Mouse (Mus musculus) embryonic facial prominence, embryonic 14.5 days (tissue): Measurements from ENCODE around the gene Tanc1. TPM values are rescaled to one million over a fixed set of nuclear protein-coding genes. Genes with fewer than 3 reads are reported as not detected.
A peak's percentile ranks its signal among the peaks of the same experiment; 100 is the strongest.

Experiments
- ATAC-seq: fragments of 200-750 bp; cut with Nextera tagmentation; 2 replicates; pipeline ENCODE4 v1.8.0; 2017; ENCODE audit warnings: low read depth, moderate number of reproducible peaks, moderate TSS enrichment
- DNase-seq: peaks from one replicate; pipeline ENCODE4 v3.0.0-alpha.2; 2015; ENCODE audit warnings: low spot score
- H3K27ac ChIP-seq: fragments of 300-500 bp; sonication (generic); replicated peaks from 2 replicates; pipeline ENCODE4 v1.5.1; 2014; ENCODE audit warnings: low read depth, mild to moderate bottlenecking, low read length, moderate library complexity
- H3K27me3 ChIP-seq: fragments of 300-500 bp; sonication (generic); replicated peaks from 2 replicates; pipeline ENCODE4 v1.6.1; 2014; ENCODE audit warnings: low read length; ENCODE audit not compliant: control insufficient read depth, insufficient read depth
- H3K36me3 ChIP-seq: fragments of 300-500 bp; sonication (generic); 2 replicates; pipeline ENCODE4 v1.6.1; 2014; ENCODE audit warnings: low read length, mixed read lengths; ENCODE audit not compliant: control insufficient read depth, insufficient read depth
- H3K4me1 ChIP-seq: fragments of 300-500 bp; sonication (generic); 2 replicates; pipeline ENCODE4 v1.6.1; 2014; ENCODE audit warnings: antibody characterized with exemption, low read length; ENCODE audit not compliant: control insufficient read depth, insufficient read depth
- H3K4me2 ChIP-seq: fragments of 300-500 bp; sonication (generic); 2 replicates; pipeline ENCODE4 v1.6.1; 2014; ENCODE audit warnings: low read depth, mild to moderate bottlenecking, low read length, moderate library complexity, mixed read lengths
- H3K4me3 ChIP-seq: fragments of 300-500 bp; sonication (generic); 2 replicates; pipeline ENCODE4 v1.5.1; 2014; ENCODE audit warnings: low read depth, mild to moderate bottlenecking, low read length
- H3K9ac ChIP-seq: fragments of 300-500 bp; sonication (generic); 2 replicates; pipeline ENCODE4 v1.6.1; 2014; ENCODE audit warnings: low read depth, mild to moderate bottlenecking, low read length, moderate library complexity, mixed read lengths
- H3K9me3 ChIP-seq: fragments of 300-500 bp; sonication (generic); 2 replicates; pipeline ENCODE4 v1.6.1; 2016; ENCODE audit warnings: low read length; ENCODE audit not compliant: control insufficient read depth
- WGBS: fragments of 180-500 bp; shearing (Covaris S2); extraction: QIAGEN DNeasy Blood & Tissue Kit; methylation state at CpG from one replicate; pipeline ENCODE4 v1.1.7; 2014; 5-methylcytosine and 5-hydroxymethylcytosine counted together
- polyA plus RNA-seq: library from polyadenylated mRNA; unstranded; fragments of >200 nt; fragmentation: Nextera tagmentation; extraction: Ambion mirVana; gene quantifications from 2 replicates; pipeline ENCODE4 v1.2.1, GENCODE M21; 2014

Gene Tanc1
- polyA plus RNA-seq, 1 experiment from 2014 or later: 24.8 TPM

DNA sequence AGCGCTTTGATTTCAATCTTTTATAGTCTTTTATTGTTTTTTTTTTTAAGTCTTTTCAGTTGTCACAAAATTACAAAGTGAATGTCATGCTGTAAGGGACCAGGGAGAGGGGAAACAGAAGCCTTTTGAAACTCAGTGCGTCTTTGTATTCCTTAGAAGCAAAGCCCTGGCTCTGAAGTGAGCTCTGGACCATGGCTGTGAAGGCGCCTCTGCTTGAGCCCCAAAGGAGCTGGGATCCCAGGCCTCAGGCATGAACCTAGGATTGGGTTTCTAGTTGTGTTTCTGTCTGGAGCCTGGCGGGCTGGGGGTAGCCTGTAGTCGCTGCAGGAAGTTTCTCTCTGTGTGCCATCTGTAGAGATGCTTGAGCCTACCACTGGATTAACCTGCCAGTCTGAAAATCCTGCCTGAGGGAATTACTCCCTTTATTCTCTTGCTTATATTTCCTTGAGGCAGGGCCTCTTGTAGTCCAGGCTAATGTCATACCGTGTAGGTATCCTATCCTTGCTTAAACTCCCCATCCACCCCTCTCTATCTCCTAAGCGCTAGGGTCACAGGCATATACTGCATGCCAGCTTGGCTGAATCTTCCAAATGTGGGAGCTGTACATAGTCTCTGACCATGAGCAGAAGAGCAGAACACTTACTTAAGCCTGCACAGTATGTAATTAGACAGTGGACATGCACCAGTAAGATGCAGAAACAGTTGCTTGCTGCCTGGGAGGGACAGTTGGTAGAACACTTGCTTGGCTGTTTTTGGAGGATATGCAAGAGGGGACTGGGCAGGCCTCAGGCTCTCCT is 177.1 kb downstream of the Tanc1 start:
- no peak overlapping the region for H3K4me2 ChIP-seq
- no peak overlapping the region for H3K27ac ChIP-seq
- peaks cover 11% of the 10 kb centered on the region; the same call in 1 of the 2 replicates for H3K4me1 ChIP-seq
- H3K36me3 ChIP-seq: peaks cover 38% of the 10 kb centered on the region
- H3K9ac ChIP-seq: no peak overlapping the region
- WGBS: 54% methylated on average over 7 of the region's 7 CpGs
- ATAC-seq: no peak
- H3K27me3 ChIP-seq: no peaks in the 10 kb centered on the region
- H3K9me3 ChIP-seq: no peaks in the 10 kb centered on the region
- no peak for DNase-seq
- H3K4me3 ChIP-seq: no peak overlapping the region

- 88% methylated on average over 8 of the region's 8 CpGs for WGBS
Observed at GRCm38 (mm10) chr2:59791596-59791995, 179.8 kb downstream of the Tanc1 start.

GRCm38 (mm10) chr2:59793337-59793736 is 181.5 kb downstream of the Tanc1 start:
- Histone ChIP-seq H3K27ac (no peak overlapping the region), H3K4me3 (no peak overlapping the region), H3K36me3 (peaks cover 55% of the 10 kb centered on the region), H3K4me2 (no peak overlapping the region), H3K9me3 (no peaks in the 10 kb centered on the region), H3K9ac (no peak overlapping the region), H3K4me1 (no peaks in the 10 kb centered on the region), H3K27me3 (no peaks in the 10 kb centered on the region)
- ATAC-seq (no peak), DNase-seq (no peak)
- WGBS: 83% methylated on average over 9 of the region's 9 CpGs

More at GRCm38 (mm10) chr2:59791596-59791995, 179.8 kb downstream of the Tanc1 start:
- ATAC-seq: no peak
- DNase-seq: no peak
- peaks cover 53% of the 10 kb centered on the region for H3K36me3 ChIP-seq
- H3K9ac ChIP-seq: no peak overlapping the region
- no peaks in the 10 kb centered on the region for H3K9me3 ChIP-seq
- no peak overlapping the region for H3K4me3 ChIP-seq
- no peaks in the 10 kb centered on the region for H3K27me3 ChIP-seq
- no peak overlapping the region for H3K4me2 ChIP-seq
- no peaks in the 10 kb centered on the region for H3K4me1 ChIP-seq
- no peak overlapping the region for H3K27ac ChIP-seq

DNA sequence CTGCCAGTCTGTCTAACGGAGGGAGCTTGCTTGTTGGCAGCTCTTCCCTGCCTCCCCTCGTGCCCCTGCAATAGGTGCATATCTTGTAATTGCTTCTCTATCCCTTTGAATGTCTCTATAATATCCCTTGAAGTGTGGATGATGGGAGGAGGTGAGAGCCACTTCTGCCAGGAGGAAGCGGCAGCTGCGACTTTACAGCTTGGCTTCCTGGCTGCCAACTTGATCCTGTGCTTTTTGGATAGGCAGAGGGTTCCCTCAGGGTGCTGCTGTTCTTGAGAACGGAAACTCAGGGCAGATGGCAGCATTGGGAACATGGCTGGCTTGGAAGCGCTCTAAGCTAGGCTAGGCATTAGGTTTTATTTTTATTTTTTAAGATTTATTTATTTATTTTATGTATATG is 183.0 kb downstream of the Tanc1 start:
- Histone ChIP-seq H3K27me3 (no peaks in the 10 kb centered on the region), H3K36me3 (peaks cover 60% of the 10 kb centered on the region), H3K9me3 (no peaks in the 10 kb centered on the region), H3K4me3 (no peak overlapping the region), H3K27ac (no peak overlapping the region), H3K4me2 (no peak overlapping the region), H3K9ac (no peak overlapping the region), H3K4me1 (no peaks in the 10 kb centered on the region)
- ATAC-seq (no peak), DNase-seq (no peak)
- whole genome bisulfite sequencing: 93% methylated on average over 6 of the region's 6 CpGs

- ATAC-seq: peak; percentile 70
- WGBS: 49% methylated on average over 16 of the region's 16 CpGs
- peaks cover 51% of the 10 kb centered on the region for H3K36me3 ChIP-seq
Observed at GRCm38 (mm10) chr2:59798934-59799532, 187.2 kb downstream of the Tanc1 start.

GRCm38 (mm10) chr2:59799572-59799971 is 187.7 kb downstream of the Tanc1 start:
- H3K9ac ChIP-seq: no peak overlapping the region
- 0 out of 2 replicates have a peak, but pooled peaks have one; percentile 14 for ATAC-seq
- H3K4me2 ChIP-seq: no peak overlapping the region
- H3K4me3 ChIP-seq: no peak overlapping the region
- DNase-seq: no peak
- H3K4me1 ChIP-seq: no peaks in the 10 kb centered on the region
- no peak overlapping the region for H3K27ac ChIP-seq
- WGBS: 77% methylated on average over 14 of the region's 14 CpGs
- no peaks in the 10 kb centered on the region for H3K27me3 ChIP-seq
- H3K36me3 ChIP-seq: peaks cover 48% of the 10 kb centered on the region
- H3K9me3 ChIP-seq: no peaks in the 10 kb centered on the region

More at GRCm38 (mm10) chr2:59798934-59799532, 187.2 kb downstream of the Tanc1 start:
- no peak overlapping the region for H3K27ac ChIP-seq
- no peak overlapping the region for H3K9ac ChIP-seq
- H3K4me2 ChIP-seq: no peak overlapping the region
- H3K27me3 ChIP-seq: no peaks in the 10 kb centered on the region
- peak; percentile 49 for DNase-seq
- H3K4me1 ChIP-seq: no peaks in the 10 kb centered on the region
- no peaks in the 10 kb centered on the region for H3K9me3 ChIP-seq
- no peak overlapping the region for H3K4me3 ChIP-seq

DNA sequence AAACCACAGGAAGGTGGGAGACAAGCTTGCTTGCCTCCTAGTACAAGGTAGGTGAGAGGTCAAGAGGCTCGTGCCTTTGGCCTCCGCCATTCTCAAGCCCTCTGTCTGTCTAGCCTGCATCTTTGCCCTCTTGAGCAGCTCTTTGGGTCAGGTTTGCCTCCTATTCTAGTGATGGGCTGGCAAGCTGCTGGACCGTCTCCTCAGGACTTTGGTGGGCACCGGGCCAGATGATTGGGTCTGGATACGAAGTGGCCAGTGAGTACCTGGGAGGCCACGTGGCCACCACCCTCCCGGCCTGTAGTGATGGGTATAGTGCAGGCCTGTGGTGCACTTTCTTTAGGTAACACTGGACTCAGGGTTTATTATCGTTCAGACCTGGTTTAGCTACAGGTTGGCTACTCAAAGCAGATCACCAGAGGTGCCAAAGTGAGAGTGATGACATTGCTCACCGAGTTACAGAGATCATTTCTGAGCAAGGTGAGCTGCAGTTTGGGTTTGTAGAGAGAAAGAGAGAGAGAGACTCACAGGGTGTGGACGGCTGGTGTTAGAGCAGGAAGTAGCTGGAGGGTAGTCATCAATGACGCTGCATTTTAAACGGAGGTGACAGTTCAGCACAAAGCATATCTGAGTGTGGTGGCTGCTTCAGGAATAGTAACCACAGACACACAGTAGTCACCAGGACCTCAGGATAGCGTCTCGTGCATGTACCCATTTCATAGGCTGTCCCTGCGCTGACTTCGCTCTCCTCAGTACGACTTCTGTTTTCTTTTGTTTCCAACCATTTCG is 188.8 kb downstream of the Tanc1 start:
- ATAC-seq: no peak
- no peak for DNase-seq
- H3K36me3 ChIP-seq: peaks cover 46% of the 10 kb centered on the region
- WGBS: 93% methylated on average over 18 of the region's 18 CpGs
- no peak overlapping the region for H3K4me2 ChIP-seq
- H3K9me3 ChIP-seq: no peaks in the 10 kb centered on the region
- no peak overlapping the region for H3K9ac ChIP-seq
- no peaks in the 10 kb centered on the region for H3K4me1 ChIP-seq
- H3K27ac ChIP-seq: no peak overlapping the region
- no peaks in the 10 kb centered on the region for H3K27me3 ChIP-seq
- H3K4me3 ChIP-seq: no peak overlapping the region

- ATAC-seq (no peak), DNase-seq (no peak)
- Histone ChIP-seq H3K9ac (no peak overlapping the region), H3K9me3 (no peaks in the 10 kb centered on the region), H3K4me3 (no peak overlapping the region), H3K4me2 (no peak overlapping the region), H3K4me1 (no peaks in the 10 kb centered on the region), H3K27ac (no peak overlapping the region), H3K27me3 (no peaks in the 10 kb centered on the region), H3K36me3 (peaks cover 43% of the 10 kb centered on the region)
- WGBS: 78% methylated on average over 8 of the region's 8 CpGs
Observed at GRCm38 (mm10) chr2:59802722-59803387, 191.0 kb downstream of the Tanc1 start.
